20 mouse cellular contexts compared by ENCODE assay signal in genomic region chr3:157399909-157400308, GRCm38 (mm10).
DNase-seq lines count a peak whose midpoint lies in the region; ATAC-seq lines count a peak whose summit lies in the region.
"Had no signal": no experiment of that assay in that cellular context is flagged by ENCODE, and none has a peak within 500 bp of the region (broad histone marks: within the 10 kb centered on the region; RNA-seq: fewer than 3 reads in every experiment).

No protein-coding gene starts in this region.

- DNase-seq in heart, adult 11 months, result peak; percentile 17
- DNase-seq in heart, postnatal 4 days, result no peak
- no peak for DNase-seq in cerebellum, adult 9-10 months
- DNase-seq: adrenal gland, adult 8-10 months; adrenal gland, postnatal 14 days; adrenal gland, postnatal 36 days; B cell, adult 2 months; cerebellum, adult 11-12 months; cerebellum, adult 2 months; cerebellum, adult 9-11 months; cerebellum, postnatal 14 days; cerebellum, postnatal 36 days; forebrain, postnatal 0 days had no signal

- ATAC-seq in common myeloid progenitor, adult 5-6 weeks (replicated peaks; ENCODE audit: low read depth, poor library complexity, severe bottlenecking), result peak; percentile 66
- peak; percentile 30 for ATAC-seq in megakaryocyte-erythroid progenitor cell, adult 5-6 weeks (replicated peaks; ENCODE audit: low FRiP score, low TSS enrichment, poor library complexity, severe bottlenecking)
- ATAC-seq: activated CD4-positive, CD25-positive, alpha-beta regulatory T cell, adult 4 months; CD4-positive, CD25-positive, alpha-beta regulatory T cell, adult 4 months; forebrain, embryonic 13.5 days; forebrain, embryonic 15.5 days; forebrain, postnatal 0 days; Patski had no signal
